Mouse (Mus musculus) brain, embryonic 14.5 days (tissue): ENCODE measurements around the gene Lyst.

Experiments
- CTCF ChIP-seq: fragments of 200-500 bp; IDR thresholded peaks from 2 replicates; pipeline ENCODE4 v1.5.1; 2012; ENCODE audit warnings: inconsistent platforms, mild to moderate bottlenecking, moderate library complexity, borderline replicate concordance; ENCODE audit not compliant: insufficient read depth, insufficient read length; ENCODE audit errors: extremely low read depth
- POLR2A ChIP-seq: fragments of 200-500 bp; IDR thresholded peaks from 2 replicates; pipeline ENCODE4 v1.6.1; 2012; ENCODE audit warnings: mild to moderate bottlenecking, inconsistent platforms, borderline replicate concordance; ENCODE audit not compliant: poor library complexity, insufficient read depth, insufficient read length, severe bottlenecking; ENCODE audit errors: extremely low read depth

- TF ChIP-seq POLR2A (no peak), CTCF (no peak)
Observed at GRCm38 (mm10) chr13:13552020-13552419, 38.2 kb upstream of the Lyst start.
